Mouse (Mus musculus) forebrain, postnatal 0 days (tissue): ENCODE results near the gene Brd4. TPM values are rescaled to one million over a fixed set of nuclear protein-coding genes. Genes with fewer than 3 reads are reported as not detected.

Experiments
- ATAC-seq: fragments of 200-750 bp; cut with Nextera tagmentation; 2 replicates; pipeline ENCODE4 v1.8.0; 2017; ENCODE audit warnings: mild to moderate bottlenecking, moderate library complexity
- DNase-seq: peaks from one replicate; pipeline ENCODE4 v3.0.0-alpha.2; 2015
- H3K27ac ChIP-seq: fragments of 300-500 bp; sonication (generic); 2 replicates; pipeline ENCODE4 v1.5.1; 2014; ENCODE audit warnings: low read depth, mild to moderate bottlenecking, antibody characterized with exemption, low read length, moderate library complexity, mixed read lengths
- H3K27me3 ChIP-seq: fragments of 300-500 bp; sonication (generic); 2 replicates; pipeline ENCODE4 v1.6.1; 2014; ENCODE audit warnings: mild to moderate bottlenecking, low read length, mixed read lengths; ENCODE audit not compliant: insufficient read depth
- H3K36me3 ChIP-seq: fragments of 300-500 bp; sonication (generic); 2 replicates; pipeline ENCODE4 v1.6.1; 2014; ENCODE audit warnings: mild to moderate bottlenecking, moderate library complexity; ENCODE audit not compliant: insufficient read depth
- H3K4me1 ChIP-seq: fragments of 300-500 bp; sonication (generic); 2 replicates; pipeline ENCODE4 v1.6.1; 2014; ENCODE audit warnings: antibody characterized with exemption; ENCODE audit not compliant: insufficient read depth
- H3K4me2 ChIP-seq: fragments of 300-500 bp; sonication (generic); 2 replicates; pipeline ENCODE4 v1.6.1; 2014; ENCODE audit warnings: low read depth, mild to moderate bottlenecking, moderate library complexity
- H3K4me3 ChIP-seq: fragments of 300-500 bp; sonication (generic); 2 replicates; pipeline ENCODE4 v1.5.1; 2014; ENCODE audit warnings: low read depth, low read length, mixed read lengths
- H3K9ac ChIP-seq: fragments of 300-500 bp; sonication (generic); 2 replicates; pipeline ENCODE4 v1.6.1; 2014; ENCODE audit warnings: mild to moderate bottlenecking
- H3K9me3 ChIP-seq: fragments of 300-500 bp; sonication (generic); 2 replicates; pipeline ENCODE4 v1.6.1; 2016; ENCODE audit warnings: low read length
- CTCF ChIP-seq: sonication (generic); IDR thresholded peaks from 2 replicates; pipeline ENCODE4 v1.5.1; 2016; ENCODE audit warnings: antibody characterized with exemption, control low read depth, low read depth
- WGBS: fragments of 180-500 bp; shearing (Covaris S2); extraction: QIAGEN DNeasy Blood & Tissue Kit; methylation state at CpG from one replicate; pipeline ENCODE4 v1.1.7; 2014; 5-methylcytosine and 5-hydroxymethylcytosine counted together
- polyA plus RNA-seq: library from polyadenylated mRNA; unstranded; fragments of >200 nt; fragmentation: Nextera tagmentation; extraction: Ambion mirVana; gene quantifications from 2 replicates; pipeline ENCODE4 v1.2.1, GENCODE M21; 2015
- total RNA-seq: library from RNA; depleted of rRNA; stranded (reverse); fragments of >200 nt; gene quantifications from 2 replicates; pipeline ENCODE4 v1.2.3, GENCODE M21; 2014

The Brd4 gene
- total and polyA plus RNA-seq, 2 experiments from 2014 or later: 37.7 to 85.6 TPM

DNA sequence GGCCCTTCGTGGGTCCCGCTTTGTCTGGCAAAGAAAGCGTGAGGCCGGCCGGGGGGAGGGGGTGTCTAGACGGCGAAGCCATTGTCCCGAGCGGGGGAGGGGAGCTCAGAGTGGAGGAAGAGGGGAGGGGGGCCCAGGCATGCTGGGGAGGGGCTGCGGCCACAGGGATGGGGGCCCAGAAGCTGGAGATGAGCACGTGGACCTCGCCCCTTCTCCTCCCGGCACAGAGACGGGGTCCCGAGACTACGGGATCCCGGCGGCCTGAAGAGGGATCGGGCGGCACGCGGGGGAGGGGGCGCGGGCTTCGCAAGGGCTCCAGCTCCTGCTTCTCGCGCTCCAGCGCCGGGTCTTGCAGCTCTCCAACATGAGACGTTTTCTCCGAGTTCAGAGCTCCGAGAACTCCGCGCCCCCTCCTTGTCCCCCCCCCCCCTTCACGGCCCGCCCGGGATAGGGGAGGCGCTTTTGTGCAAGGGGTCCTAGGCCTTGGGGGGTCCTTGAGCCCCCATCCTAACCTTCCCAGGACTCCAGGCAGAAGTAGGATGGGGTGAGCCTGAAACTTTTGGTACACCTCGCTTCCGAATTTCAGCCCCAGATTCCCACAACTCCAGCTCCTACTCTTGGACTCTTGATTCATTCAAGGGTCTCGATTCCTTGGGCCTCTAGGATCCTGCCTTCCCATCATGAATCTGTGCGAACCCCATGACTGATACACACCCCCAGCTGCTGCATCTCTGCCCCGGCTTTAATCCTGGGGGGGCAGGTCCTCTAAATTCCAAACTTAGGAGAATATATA, 118.5 kb downstream of the Brd4 start:
- no peaks in the 10 kb centered on the region for H3K27me3 ChIP-seq
- no peaks in the 10 kb centered on the region for H3K36me3 ChIP-seq
- no peak for TF ChIP-seq CTCF
- H3K4me3 ChIP-seq: peak overlapping the region; percentile 52
- H3K9me3 ChIP-seq: no peaks in the 10 kb centered on the region
- H3K27ac ChIP-seq: peak overlapping the region; percentile 77
- ATAC-seq (peak; percentile 78), DNase-seq (peak; percentile 88)
- peak overlapping the region; percentile 69 for H3K9ac ChIP-seq
- peaks cover 8% of the 10 kb centered on the region for H3K4me1 ChIP-seq
- peak overlapping the region; percentile 93 for H3K4me2 ChIP-seq
- under 1% methylated on average over 39 of the region's 43 CpGs for WGBS

DNA sequence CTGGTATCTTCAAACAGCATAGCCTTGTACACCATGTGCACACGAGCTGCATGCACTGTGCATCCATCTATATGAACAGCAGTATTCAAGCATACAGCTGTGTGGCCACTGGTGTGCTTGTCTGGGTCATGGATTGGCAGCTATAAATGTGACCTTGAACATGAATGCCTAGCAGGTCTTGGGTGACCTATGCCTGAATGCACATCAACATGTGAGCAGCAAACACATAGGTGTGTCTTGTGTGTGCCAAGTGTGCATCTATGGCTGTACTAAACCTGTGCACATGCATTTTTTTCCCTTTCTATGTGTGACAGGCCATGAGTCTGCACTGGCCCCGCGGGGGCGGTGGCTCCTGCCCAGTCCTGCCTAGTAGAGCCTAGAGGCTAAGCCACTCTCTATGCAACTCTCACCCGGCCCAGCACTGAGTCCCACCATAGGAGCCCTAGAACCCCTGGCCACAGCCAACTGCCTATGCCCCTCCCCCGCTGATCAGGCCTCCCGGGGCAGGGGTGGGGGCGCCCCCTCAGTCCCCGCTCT, 119.2 kb downstream of the Brd4 start:
- 4% methylated on average over 8 of the region's 9 CpGs for WGBS
- peak overlapping the region; percentile 69 for H3K9ac ChIP-seq
- DNase-seq (no peak), ATAC-seq (peak; percentile 58)
- peak overlapping the region; percentile 52 for H3K4me3 ChIP-seq
- H3K27me3 ChIP-seq: no peaks in the 10 kb centered on the region
- no peaks in the 10 kb centered on the region for H3K9me3 ChIP-seq
- H3K4me2 ChIP-seq: peak overlapping the region; percentile 93
- H3K36me3 ChIP-seq: no peaks in the 10 kb centered on the region
- H3K4me1 ChIP-seq: peaks cover 8% of the 10 kb centered on the region
- peak overlapping the region; percentile 77 for H3K27ac ChIP-seq
- no peak for TF ChIP-seq CTCF

DNA sequence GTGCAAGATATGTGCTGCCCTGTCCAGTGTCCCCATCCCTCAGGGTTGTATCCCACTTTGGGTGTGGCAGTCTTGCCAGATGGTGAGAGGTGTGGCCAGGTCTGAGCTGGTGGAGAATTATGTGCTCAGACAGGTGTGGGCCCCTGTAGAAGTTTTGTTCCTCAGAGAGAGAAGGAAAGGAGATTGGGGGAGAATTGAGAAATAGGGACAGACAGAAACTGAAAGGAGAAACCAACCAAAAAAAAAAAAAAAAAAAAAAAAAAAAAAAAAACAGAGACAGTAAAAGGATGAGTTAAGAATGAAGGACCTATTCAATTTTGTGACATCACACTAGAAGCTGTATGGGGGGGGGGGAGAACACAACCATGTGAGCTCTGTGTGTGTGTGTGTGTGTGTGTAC, 119.7 kb downstream of the Brd4 start:
- DNase-seq (no peak), ATAC-seq (no peak)
- Histone ChIP-seq H3K27me3 (no peaks in the 10 kb centered on the region), H3K4me2 (no peak overlapping the region), H3K27ac (no peak overlapping the region), H3K4me3 (no peak overlapping the region), H3K36me3 (no peaks in the 10 kb centered on the region), H3K4me1 (peaks cover 8% of the 10 kb centered on the region), H3K9me3 (no peaks in the 10 kb centered on the region), H3K9ac (no peak overlapping the region; the same call in 1 of the 2 replicates)
- no peak for TF ChIP-seq CTCF

DNA sequence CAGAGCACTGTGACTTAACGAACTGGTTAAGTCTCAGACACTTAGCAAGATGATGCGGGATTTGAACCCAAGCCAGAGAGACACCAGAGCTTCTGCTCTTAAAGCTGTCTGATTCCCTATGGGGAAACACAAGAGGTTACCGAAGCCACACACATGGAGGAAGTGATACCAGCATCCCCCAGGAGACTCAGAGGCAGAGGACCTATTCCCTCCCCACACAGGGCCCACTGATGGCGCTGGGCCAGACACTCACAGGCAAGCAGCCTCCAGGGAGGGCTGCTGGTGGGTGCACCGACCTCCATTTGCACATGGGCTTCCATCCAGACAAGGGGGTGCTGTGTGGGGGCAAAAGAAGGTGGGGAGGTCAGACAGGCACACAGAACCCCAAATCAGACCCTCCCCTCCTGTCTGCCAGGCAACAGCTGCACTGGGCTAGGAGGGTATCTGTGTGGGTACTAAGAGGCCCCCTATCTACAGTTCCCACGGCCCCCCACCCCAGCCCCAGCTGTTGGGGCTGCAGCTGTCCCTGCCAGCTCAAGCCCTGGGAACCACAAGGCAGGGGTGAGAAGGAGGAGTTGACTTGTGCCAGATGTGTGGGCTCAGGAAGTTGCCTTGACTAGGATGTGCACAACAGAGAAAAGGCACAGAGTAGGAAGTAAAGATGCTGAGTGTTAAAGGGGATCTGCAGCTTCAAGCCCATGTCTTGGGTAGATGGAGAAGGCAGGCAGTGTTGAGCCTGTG, 120.4 kb downstream of the Brd4 start:
- no peak for DNase-seq
- Histone ChIP-seq H3K36me3 (no peaks in the 10 kb centered on the region), H3K27ac (no peak overlapping the region), H3K4me3 (no peak overlapping the region), H3K4me2 (no peak overlapping the region), H3K9ac (no peak overlapping the region), H3K9me3 (no peaks in the 10 kb centered on the region), H3K4me1 (peaks cover 8% of the 10 kb centered on the region), H3K27me3 (no peaks in the 10 kb centered on the region)
- 47% methylated on average over 6 of the region's 6 CpGs for WGBS
- no peak for ATAC-seq
- no peak for TF ChIP-seq CTCF

DNA sequence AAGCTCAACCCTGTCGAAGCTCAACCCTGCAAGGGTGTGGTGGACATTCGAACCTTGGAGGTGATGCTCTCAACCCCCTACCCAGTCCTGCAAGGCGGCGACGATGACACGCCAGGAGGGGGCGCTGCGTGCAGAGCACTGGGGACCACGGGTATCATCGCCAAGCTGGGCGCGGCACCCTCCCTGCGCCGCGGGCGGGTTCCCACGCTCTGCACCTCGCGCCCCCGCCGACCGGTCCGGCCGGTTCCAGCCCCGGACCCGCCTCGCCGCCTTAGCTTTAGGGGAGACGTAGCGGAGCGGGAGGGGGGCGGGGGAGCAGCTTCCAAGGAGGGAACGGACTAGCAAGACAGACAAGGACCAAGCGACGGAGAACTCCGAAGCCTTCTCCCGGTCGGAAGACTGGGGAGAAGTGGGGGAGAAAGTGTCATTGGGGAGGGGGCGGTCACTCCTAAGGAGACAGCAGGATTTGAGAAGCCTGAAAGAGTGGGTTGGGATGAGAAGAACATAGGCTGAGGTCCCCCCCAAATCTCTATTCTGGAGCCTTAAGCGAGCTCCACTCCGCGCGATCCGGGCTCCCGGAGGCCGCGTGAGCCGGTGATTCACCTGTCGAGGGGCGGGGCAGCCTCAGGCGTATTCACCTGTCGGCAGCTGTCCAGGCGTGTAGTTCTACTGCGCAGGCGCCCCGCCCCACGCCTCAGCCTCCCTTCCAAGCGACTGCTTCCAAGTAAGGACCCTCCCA, 122.2 kb downstream of the Brd4 start:
- no peaks in the 10 kb centered on the region for H3K9me3 ChIP-seq
- H3K27me3 ChIP-seq: no peaks in the 10 kb centered on the region
- DNase-seq (peak; percentile 82), ATAC-seq (peak; percentile 69)
- H3K4me2 ChIP-seq: peak overlapping the region; percentile 93
- peak overlapping the region; percentile 59 for H3K4me3 ChIP-seq
- peaks cover 8% of the 10 kb centered on the region for H3K4me1 ChIP-seq
- H3K9ac ChIP-seq: peak overlapping the region; percentile 68
- H3K36me3 ChIP-seq: no peaks in the 10 kb centered on the region
- peak; percentile 87 for TF ChIP-seq CTCF
- 0 out of 2 replicates have a peak overlapping the region, but pooled peaks have one; percentile 35 for H3K27ac ChIP-seq
- WGBS: 1% methylated on average over 54 of the region's 58 CpGs

DNA sequence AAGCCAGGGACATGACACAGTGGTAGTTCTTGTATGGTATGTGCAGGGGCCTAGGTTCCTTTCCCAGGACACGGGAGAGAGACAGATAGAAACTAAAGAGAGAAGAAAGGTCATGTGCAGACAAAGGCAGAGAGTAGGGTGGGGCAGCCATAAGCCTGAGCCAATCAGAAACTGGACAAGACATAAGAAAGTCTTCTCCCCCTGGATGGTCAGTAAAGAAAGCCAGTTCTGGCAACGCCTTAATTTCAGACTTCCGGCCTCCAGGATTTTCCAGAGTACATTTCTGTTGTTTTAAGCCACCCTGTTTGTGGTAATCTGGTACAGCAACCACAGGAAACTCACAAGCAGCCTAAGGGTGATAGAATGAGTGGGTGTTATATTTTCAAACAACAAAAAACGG, 123.6 kb downstream of the Brd4 start:
- H3K9me3 ChIP-seq: no peaks in the 10 kb centered on the region
- no peak for TF ChIP-seq CTCF
- H3K4me3 ChIP-seq: no peak overlapping the region
- H3K9ac ChIP-seq: no peak overlapping the region
- H3K27me3 ChIP-seq: no peaks in the 10 kb centered on the region
- 78% methylated on average over 4 of the region's 4 CpGs for WGBS
- no peak overlapping the region for H3K4me2 ChIP-seq
- H3K36me3 ChIP-seq: no peaks in the 10 kb centered on the region
- no peak overlapping the region for H3K27ac ChIP-seq
- ATAC-seq (no peak), DNase-seq (no peak)
- H3K4me1 ChIP-seq: peaks cover 8% of the 10 kb centered on the region
